Mouse (Mus musculus) hindbrain, embryonic 14.5 days (tissue): ENCODE data around the gene 2510002D24Rik. TPM values are rescaled to one million over a fixed set of nuclear protein-coding genes. Genes with fewer than 3 reads are reported as not detected.

Source experiments
- ATAC-seq: fragments of 200-750 bp; cut with Nextera tagmentation; 2 replicates; pipeline ENCODE4 v1.8.0; 2017; ENCODE audit warnings: moderate number of reproducible peaks, mild to moderate bottlenecking, moderate TSS enrichment, moderate library complexity; ENCODE audit not compliant: low FRiP score
- DNase-seq: peaks from one replicate; pipeline ENCODE4 v3.0.0-alpha.2; 2015; ENCODE audit warnings: low spot score
- H3K27ac ChIP-seq: fragments of 300-500 bp; sonication (generic); 2 replicates; pipeline ENCODE4 v1.5.1; 2014; ENCODE audit warnings: mild to moderate bottlenecking, moderate library complexity
- H3K27me3 ChIP-seq: fragments of 300-500 bp; sonication (generic); 2 replicates; pipeline ENCODE4 v1.6.1; 2014; ENCODE audit warnings: mild to moderate bottlenecking, low read length, mixed read lengths; ENCODE audit not compliant: control insufficient read depth, insufficient read depth
- H3K36me3 ChIP-seq: fragments of 300-500 bp; sonication (generic); replicated peaks from 2 replicates; pipeline ENCODE4 v1.6.1; 2014; ENCODE audit not compliant: control insufficient read depth, insufficient read depth
- H3K4me1 ChIP-seq: fragments of 300-500 bp; sonication (generic); replicated peaks from 2 replicates; pipeline ENCODE4 v1.6.1; 2014; ENCODE audit warnings: antibody characterized with exemption, low read length, mixed read lengths; ENCODE audit not compliant: control insufficient read depth, insufficient read depth
- H3K4me2 ChIP-seq: fragments of 300-500 bp; sonication (generic); replicated peaks from 2 replicates; pipeline ENCODE4 v1.6.1; 2014; ENCODE audit warnings: mild to moderate bottlenecking, moderate library complexity
- H3K4me3 ChIP-seq: fragments of 300-500 bp; sonication (generic); replicated peaks from 2 replicates; pipeline ENCODE4 v1.5.1; 2014; ENCODE audit warnings: mild to moderate bottlenecking, low read length
- H3K9ac ChIP-seq: fragments of 300-500 bp; sonication (generic); 2 replicates; pipeline ENCODE4 v1.6.1; 2014
- H3K9me3 ChIP-seq: fragments of 300-500 bp; sonication (generic); 2 replicates; pipeline ENCODE4 v1.6.1; 2016; ENCODE audit warnings: low read length; ENCODE audit not compliant: control insufficient read depth
- WGBS: fragments of 180-500 bp; shearing (Covaris S2); extraction: QIAGEN DNeasy Blood & Tissue Kit; methylation state at CpG from one replicate; pipeline ENCODE4 v1.1.7; 2014; 5-methylcytosine and 5-hydroxymethylcytosine counted together
- polyA plus RNA-seq: library from polyadenylated mRNA; unstranded; fragments of >200 nt; fragmentation: Nextera tagmentation; extraction: Ambion mirVana; gene quantifications from 2 replicates; pipeline ENCODE4 v1.2.1, GENCODE M21; 2014

The 2510002D24Rik gene
- polyA plus RNA-seq, 1 experiment from 2014 or later: 31.7 TPM

- Histone ChIP-seq H3K4me3 (peak overlapping the region; percentile 95), H3K9ac (peak overlapping the region; percentile 93), H3K9me3 (no peaks in the 10 kb centered on the region), H3K27ac (peak overlapping the region; percentile 91), H3K36me3 (peaks cover 32% of the 10 kb centered on the region), H3K27me3 (no peaks in the 10 kb centered on the region), H3K4me2 (peak overlapping the region; percentile 72), H3K4me1 (peaks cover 17% of the 10 kb centered on the region)
- ATAC-seq: peak; percentile 35
- DNase-seq: peak; percentile 59
- WGBS: under 1% methylated on average over 38 of the region's 43 CpGs
These were observed 41.2 kb downstream of the 2510002D24Rik start for GRCm38 (mm10) chr16:18877386-18878090.

GRCm38 (mm10) chr16:18878091-18878720, 41.8 kb downstream of the 2510002D24Rik start:
- Histone ChIP-seq H3K4me1 (peaks cover 17% of the 10 kb centered on the region), H3K9me3 (no peaks in the 10 kb centered on the region), H3K27ac (peak overlapping the region; percentile 91), H3K4me3 (peak overlapping the region; percentile 95), H3K9ac (peak overlapping the region; percentile 93), H3K36me3 (peaks cover 25% of the 10 kb centered on the region), H3K27me3 (no peaks in the 10 kb centered on the region), H3K4me2 (peak overlapping the region; percentile 72)
- 28% methylated on average over 20 of the region's 20 CpGs for WGBS
- DNase-seq: peak; percentile 41
- ATAC-seq: no peak

- Histone ChIP-seq H3K4me2 (no peak overlapping the region), H3K4me3 (no peak overlapping the region), H3K36me3 (peaks cover 10% of the 10 kb centered on the region; the same call in 1 of the 2 replicates), H3K27me3 (no peaks in the 10 kb centered on the region), H3K9me3 (no peaks in the 10 kb centered on the region), H3K27ac (no peak overlapping the region), H3K9ac (no peak overlapping the region), H3K4me1 (peaks cover 15% of the 10 kb centered on the region)
- DNase-seq (no peak), ATAC-seq (no peak)
These were observed 47.7 kb downstream of the 2510002D24Rik start for GRCm38 (mm10) chr16:18884044-18884443.

Other genes starting within 250 kb of the 2510002D24Rik start
- 0.94 and 1.2 TPM in 2 replicates for gene Tbx1, start 245.9 kb upstream of the 2510002D24Rik start, polyA plus RNA-seq
- gene Gp1bb, start 214.2 kb upstream of the 2510002D24Rik start, polyA plus RNA-seq: 13.7 and 16.7 TPM in 2 replicates
- gene Gm49601, start 210.2 kb upstream of the 2510002D24Rik start, polyA plus RNA-seq: 6.9 and 10.1 TPM in 2 replicates
- gene Sept5, start 206.6 kb upstream of the 2510002D24Rik start, polyA plus RNA-seq: 192 and 218 TPM in 2 replicates
- gene Cldn5, start 59.7 kb upstream of the 2510002D24Rik start, polyA plus RNA-seq: 115 and 122 TPM in 2 replicates
- gene Ufd1, start 24.8 kb upstream of the 2510002D24Rik start, polyA plus RNA-seq: 68.2 and 90.8 TPM in 2 replicates
- 6.5 and 9.8 TPM in 2 replicates for gene Cdc45, start 24.6 kb upstream of the 2510002D24Rik start, polyA plus RNA-seq
- not detected in 2 replicates for gene Gm28539, start within 50 bp of the 2510002D24Rik start, polyA plus RNA-seq
- 55.6 and 65.7 TPM in 2 replicates for gene Mrpl40, start 40.3 kb downstream of the 2510002D24Rik start, polyA plus RNA-seq
- gene Hira, start 40.5 kb downstream of the 2510002D24Rik start, polyA plus RNA-seq: 21.3 and 22.8 TPM in 2 replicates